Mouse (Mus musculus) neural tube, embryonic 15.5 days (tissue): Measurements from ENCODE around the gene Srarp. TPM values are rescaled to one million over a fixed set of nuclear protein-coding genes. Genes with fewer than 3 reads are reported as not detected.

Experiments used
- ATAC-seq: fragments of 200-750 bp; cut with Nextera tagmentation; 2 replicates; pipeline ENCODE4 v1.8.0; 2017; ENCODE audit warnings: mild to moderate bottlenecking, moderate TSS enrichment, moderate library complexity; ENCODE audit not compliant: low FRiP score
- H3K27ac ChIP-seq: fragments of 300-500 bp; sonication (generic); replicated peaks from 2 replicates; pipeline ENCODE4 v1.5.1; 2015; ENCODE audit warnings: mild to moderate bottlenecking, inconsistent platforms
- H3K27me3 ChIP-seq: fragments of 300-500 bp; sonication (generic); replicated peaks from 2 replicates; pipeline ENCODE4 v1.6.1; 2015; ENCODE audit warnings: inconsistent platforms
- H3K36me3 ChIP-seq: fragments of 300-500 bp; sonication (generic); 2 replicates; pipeline ENCODE4 v1.6.1; 2015; ENCODE audit warnings: inconsistent platforms
- H3K4me1 ChIP-seq: fragments of 300-500 bp; sonication (generic); 2 replicates; pipeline ENCODE4 v1.6.1; 2015; ENCODE audit warnings: inconsistent platforms
- H3K4me2 ChIP-seq: fragments of 300-500 bp; sonication (generic); 2 replicates; pipeline ENCODE4 v1.6.1; 2015; ENCODE audit warnings: inconsistent platforms, mild to moderate bottlenecking, moderate library complexity
- H3K4me3 ChIP-seq: fragments of 300-500 bp; sonication (generic); replicated peaks from 2 replicates; pipeline ENCODE4 v1.5.1; 2015; ENCODE audit warnings: mild to moderate bottlenecking, inconsistent platforms
- H3K9ac ChIP-seq: fragments of 300-500 bp; sonication (generic); replicated peaks from 2 replicates; pipeline ENCODE4 v1.6.1; 2015; ENCODE audit warnings: mild to moderate bottlenecking, inconsistent platforms
- H3K9me3 ChIP-seq: fragments of 300-500 bp; sonication (generic); replicated peaks from 2 replicates; pipeline ENCODE4 v1.6.1; 2016; ENCODE audit warnings: inconsistent platforms
- WGBS: fragments of 180-500 bp; shearing (Covaris S2); methylation state at CpG from one replicate; pipeline ENCODE4 v1.1.7; 2015; ENCODE audit warnings: mixed read lengths; 5-methylcytosine and 5-hydroxymethylcytosine counted together
- polyA plus RNA-seq: library from polyadenylated mRNA; unstranded; fragments of >200 nt; fragmentation: Nextera tagmentation; extraction: Ambion mirVana; gene quantifications from 2 replicates; pipeline ENCODE4 v1.2.1, GENCODE M21; 2015

The Srarp gene
- polyA plus RNA-seq, 1 experiment from 2014 or later: 0.58 TPM

DNA sequence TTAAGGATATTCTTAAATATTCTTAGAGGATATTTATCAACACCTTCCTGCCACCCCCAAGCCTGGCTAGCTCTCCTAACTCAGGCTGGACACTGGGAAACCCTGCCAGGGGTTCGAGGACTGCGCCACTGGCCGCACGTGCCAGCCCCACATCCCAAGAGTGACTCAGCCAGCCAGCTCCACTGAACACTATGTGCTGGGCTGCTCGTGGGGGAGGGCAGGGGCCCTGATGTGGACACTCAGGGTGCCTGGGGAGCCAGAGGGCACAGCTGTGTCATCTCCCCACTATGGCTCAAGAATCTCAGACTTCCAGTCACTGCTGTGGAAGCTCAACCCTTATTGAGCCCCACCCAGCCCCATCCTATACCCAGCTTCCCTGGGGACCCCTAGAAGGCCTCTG lies 12.6 kb downstream of the Srarp start:
- no peaks in the 10 kb centered on the region for H3K36me3 ChIP-seq
- 83% methylated on average over 5 of the region's 5 CpGs for WGBS
- H3K9ac ChIP-seq: no peak overlapping the region
- peaks cover 8% of the 10 kb centered on the region; the same call in 1 of the 2 replicates for H3K27me3 ChIP-seq
- no peaks in the 10 kb centered on the region for H3K9me3 ChIP-seq
- no peak for ATAC-seq
- H3K4me2 ChIP-seq: no peak overlapping the region
- no peak overlapping the region for H3K4me3 ChIP-seq
- H3K4me1 ChIP-seq: peaks cover 27% of the 10 kb centered on the region
- no peak overlapping the region for H3K27ac ChIP-seq

- ATAC-seq: no peak
- WGBS: 90% methylated on average over 5 of the region's 5 CpGs
Measured at GRCm38 (mm10) chr4:141422841-141423240, 13.1 kb downstream of the Srarp start.

DNA sequence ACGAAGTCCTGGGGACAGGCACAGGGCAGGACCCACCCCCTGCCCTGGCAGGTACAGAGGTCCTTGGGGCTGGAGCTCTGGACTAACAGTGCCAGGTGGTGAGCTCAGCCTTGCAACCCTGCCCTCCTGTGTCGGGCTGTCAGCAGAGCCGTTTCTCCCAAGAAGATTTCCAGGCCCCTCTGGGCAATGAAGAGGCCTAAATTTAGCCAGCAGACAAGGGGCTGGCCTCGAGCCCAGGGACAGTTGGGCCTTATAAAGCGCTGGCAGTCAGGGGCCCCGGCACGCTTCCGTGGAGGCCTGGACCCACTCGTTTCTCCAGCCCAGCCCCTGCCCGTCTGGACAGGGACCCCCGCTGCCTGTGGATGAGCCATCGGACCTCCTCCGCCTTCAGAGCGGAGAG lies 14.5 kb downstream of the Srarp start:
- H3K9ac ChIP-seq: no peak overlapping the region
- H3K9me3 ChIP-seq: no peaks in the 10 kb centered on the region
- no peak overlapping the region for H3K4me2 ChIP-seq
- no peaks in the 10 kb centered on the region for H3K36me3 ChIP-seq
- WGBS: 56% methylated on average over 14 of the region's 14 CpGs
- H3K27ac ChIP-seq: no peak overlapping the region
- peaks cover 24% of the 10 kb centered on the region for H3K4me1 ChIP-seq
- no peak for ATAC-seq
- no peaks in the 10 kb centered on the region for H3K27me3 ChIP-seq
- no peak overlapping the region for H3K4me3 ChIP-seq

More at GRCm38 (mm10) chr4:141422841-141423240, 13.1 kb downstream of the Srarp start:
- no peak overlapping the region for H3K4me3 ChIP-seq
- H3K9me3 ChIP-seq: no peaks in the 10 kb centered on the region
- no peaks in the 10 kb centered on the region for H3K36me3 ChIP-seq
- H3K27me3 ChIP-seq: peaks cover 8% of the 10 kb centered on the region; the same call in 1 of the 2 replicates
- no peak overlapping the region for H3K27ac ChIP-seq
- H3K4me2 ChIP-seq: no peak overlapping the region
- no peak overlapping the region for H3K9ac ChIP-seq
- H3K4me1 ChIP-seq: peaks cover 27% of the 10 kb centered on the region

- Histone ChIP-seq H3K27ac (no peak overlapping the region), H3K4me2 (no peak overlapping the region), H3K9ac (no peak overlapping the region), H3K4me1 (peaks cover 19% of the 10 kb centered on the region), H3K36me3 (no peaks in the 10 kb centered on the region), H3K9me3 (no peaks in the 10 kb centered on the region), H3K4me3 (no peak overlapping the region), H3K27me3 (no peaks in the 10 kb centered on the region)
- ATAC-seq: no peak
- 58% methylated on average over 9 of the region's 9 CpGs for WGBS
Measured at GRCm38 (mm10) chr4:141420886-141421285, 15.0 kb downstream of the Srarp start.

DNA sequence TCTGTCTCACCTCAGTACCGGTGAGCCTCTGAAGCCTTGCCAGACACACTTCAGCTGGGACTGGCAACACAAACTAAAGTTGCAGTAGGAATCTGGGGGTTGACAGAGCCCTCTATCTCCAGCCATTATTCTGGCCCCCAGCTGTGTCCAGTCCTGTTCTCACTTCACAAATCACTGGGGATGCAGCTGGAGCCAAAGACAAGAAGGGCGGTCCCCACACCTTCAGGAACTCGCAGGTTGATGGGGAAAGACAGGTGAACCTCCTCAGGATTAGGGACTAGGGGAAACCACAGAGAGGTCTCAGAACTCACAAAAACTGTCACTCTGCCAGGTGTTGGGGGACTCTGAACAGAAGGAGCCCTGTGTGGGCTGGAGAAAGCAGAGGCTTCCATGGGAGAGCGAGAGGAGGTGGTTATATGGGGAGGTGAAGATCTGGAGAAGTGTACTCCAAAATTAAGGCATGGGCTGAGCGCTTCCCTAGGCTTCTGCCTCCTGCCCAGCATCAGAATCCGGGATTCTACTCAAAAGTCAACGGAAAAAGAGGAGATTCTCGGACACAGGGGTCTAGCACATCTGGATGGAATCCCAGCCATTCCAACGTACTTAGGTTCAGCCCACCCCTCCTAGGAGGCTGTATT lies 15.6 kb downstream of the Srarp start, which contains the start of gene Hspb7:
Gene Hspb7 (plus strand): TSS at position 588 of the 638 bp plus-strand sequence.
- H3K36me3 ChIP-seq: no peaks in the 10 kb centered on the region
- WGBS: 67% methylated on average over 9 of the region's 9 CpGs

DNA sequence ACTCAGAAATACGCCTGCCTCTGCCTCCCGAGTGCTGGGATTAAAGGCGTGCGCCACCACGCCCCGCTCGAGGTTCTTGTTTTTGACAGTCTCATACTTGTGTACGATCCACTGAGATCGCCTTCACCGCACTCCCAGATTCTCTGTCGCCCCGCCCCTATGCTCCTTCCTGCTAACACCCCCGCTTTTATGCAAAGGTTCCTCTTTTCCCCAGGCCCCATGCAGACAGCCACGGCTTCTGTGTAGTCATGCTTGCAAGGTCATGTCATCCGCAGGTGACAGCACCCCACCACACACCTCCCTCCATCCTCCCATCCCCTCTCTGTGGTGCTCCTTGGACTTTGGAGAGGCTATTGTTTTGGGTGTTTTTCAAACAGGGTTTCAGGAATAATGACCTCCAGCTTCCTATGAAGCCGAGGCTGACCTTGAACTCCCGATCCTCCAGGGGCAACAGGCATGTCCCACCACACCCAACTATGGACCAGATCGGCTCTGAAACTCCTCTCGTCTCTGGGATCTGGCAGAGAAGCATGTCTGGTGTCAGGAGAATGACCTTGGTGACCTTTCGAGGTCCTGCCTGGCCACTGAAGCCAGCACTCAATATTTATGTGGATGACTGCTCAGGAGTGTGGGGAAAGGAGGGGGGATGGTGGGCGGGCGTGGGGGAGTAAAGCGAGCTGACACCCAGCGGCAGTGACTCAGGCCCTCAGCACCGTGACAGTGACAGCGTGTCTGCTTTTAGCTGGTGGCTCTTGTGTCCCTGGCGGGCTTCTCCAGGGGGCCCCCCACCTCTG lies 16.3 kb downstream of the Srarp start:
- ATAC-seq: no peak
- Histone ChIP-seq H3K36me3 (no peaks in the 10 kb centered on the region), H3K4me1 (peaks cover 7% of the 10 kb centered on the region; the same call in 1 of the 2 replicates), H3K27ac (no peak overlapping the region), H3K9ac (no peak overlapping the region), H3K4me2 (no peak overlapping the region), H3K9me3 (no peaks in the 10 kb centered on the region), H3K27me3 (no peaks in the 10 kb centered on the region), H3K4me3 (no peak overlapping the region)
- 69% methylated on average over 27 of the region's 27 CpGs for WGBS

More for the DNA sequence above, 15.6 kb downstream of the Srarp start, which contains the start of gene Hspb7:
- Histone ChIP-seq H3K4me3 (no peak within 1 kb of the TSS), H3K4me1 (peaks cover 13% of the 10 kb centered on the region), H3K9ac (no peak within 1 kb of the TSS), H3K27me3 (no peaks in the 10 kb centered on the region), H3K27ac (no peak within 1 kb of the TSS), H3K9me3 (no peaks in the 10 kb centered on the region), H3K4me2 (no peak within 1 kb of the TSS)
- ATAC-seq: no peak

DNA sequence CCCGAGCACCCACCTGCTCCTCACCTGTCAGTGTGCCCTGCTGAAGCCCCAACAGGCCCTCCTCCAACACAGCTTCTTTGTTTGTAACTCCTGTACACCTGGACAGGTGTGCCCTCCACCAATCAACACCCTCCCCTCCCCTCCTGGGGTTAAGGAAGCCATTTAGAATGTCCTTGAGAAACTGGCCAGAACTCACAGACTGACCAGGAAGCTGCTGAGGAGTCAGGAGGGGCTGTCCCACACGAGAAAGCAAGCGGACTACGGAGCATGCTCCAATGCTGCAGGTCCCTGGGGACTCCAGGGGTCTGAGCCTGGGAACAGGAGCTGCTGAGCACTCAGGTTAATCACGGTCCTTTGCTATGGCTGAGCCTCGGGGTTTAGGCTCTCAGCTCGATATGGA lies 20.0 kb downstream of the Srarp start, which contains the start of gene Clcnkb:
Gene Clcnkb (minus strand): TSS at position 91 of the 400 bp plus-strand sequence.
- 62% methylated on average over 7 of the region's 7 CpGs for WGBS
- no peak for ATAC-seq
- Histone ChIP-seq H3K4me2 (no peak within 1 kb of the TSS), H3K4me3 (no peak within 1 kb of the TSS), H3K27ac (no peak within 1 kb of the TSS), H3K27me3 (no peaks in the 10 kb centered on the region; the same call in 1 of the 2 replicates), H3K9ac (no peak within 1 kb of the TSS), H3K36me3 (no peaks in the 10 kb centered on the region), H3K9me3 (no peaks in the 10 kb centered on the region), H3K4me1 (peaks cover 6% of the 10 kb centered on the region; the same call in 1 of the 2 replicates)

DNA sequence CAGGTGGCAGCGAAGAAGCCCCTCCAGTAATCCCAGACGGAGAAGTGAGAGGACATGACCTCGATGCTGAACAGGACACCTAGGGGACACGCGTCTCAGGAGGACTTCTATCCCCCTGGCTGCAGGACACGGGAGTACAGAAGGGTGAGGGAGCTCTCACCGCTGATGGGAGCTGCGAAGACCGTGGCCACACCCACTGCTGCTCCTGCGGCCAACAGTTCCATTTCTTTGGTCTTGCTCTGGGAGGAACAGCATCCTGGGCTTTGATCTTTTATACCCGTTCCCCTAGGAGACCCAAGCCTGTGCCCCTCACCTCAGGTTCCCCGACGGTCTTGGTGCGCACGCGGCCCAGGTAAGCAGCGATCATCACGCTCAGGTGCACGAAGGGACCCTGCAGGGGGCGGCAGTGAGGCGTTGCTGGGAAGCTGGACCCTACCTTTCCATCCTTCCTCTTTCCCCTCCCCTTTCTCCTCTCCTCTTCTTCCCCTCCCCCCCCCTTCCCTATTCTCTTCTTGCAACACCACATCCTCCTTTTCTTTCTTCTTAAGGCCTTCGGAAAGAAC lies 24.4 kb downstream of the Srarp start:
- no peak overlapping the region for H3K27ac ChIP-seq

DNA sequence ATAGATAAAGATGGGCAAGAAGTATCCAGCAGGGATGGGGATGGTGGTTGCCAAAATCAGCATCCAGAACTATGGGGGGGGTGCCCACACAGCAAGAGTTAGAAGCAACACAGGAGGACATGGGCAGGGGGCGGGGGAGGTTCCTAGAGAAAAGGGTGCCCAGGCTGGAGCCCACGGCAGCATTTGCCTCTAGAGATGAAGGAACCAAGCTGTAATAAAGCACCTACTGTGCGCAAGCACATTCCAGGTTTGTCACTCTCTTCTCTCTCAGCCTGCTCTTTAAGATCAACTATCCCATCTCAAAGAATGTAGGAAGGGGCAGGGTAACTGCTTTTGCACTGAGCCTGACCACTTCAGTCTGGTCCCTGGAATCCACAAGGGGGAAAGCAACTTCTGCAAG lies 27.3 kb downstream of the Srarp start:
- ATAC-seq: no peak
- no peaks in the 10 kb centered on the region for H3K9me3 ChIP-seq
- peaks cover 4% of the 10 kb centered on the region for H3K27me3 ChIP-seq
- H3K36me3 ChIP-seq: no peaks in the 10 kb centered on the region
- WGBS: 92% methylated on average over 3 of the region's 3 CpGs
- peaks cover 6% of the 10 kb centered on the region for H3K4me1 ChIP-seq
- no peak overlapping the region for H3K27ac ChIP-seq
- H3K4me2 ChIP-seq: no peak overlapping the region
- H3K9ac ChIP-seq: no peak overlapping the region
- H3K4me3 ChIP-seq: no peak overlapping the region

More for the DNA sequence above, 24.4 kb downstream of the Srarp start:
- Histone ChIP-seq H3K27me3 (no peaks in the 10 kb centered on the region; the same call in 1 of the 2 replicates), H3K4me3 (no peak overlapping the region), H3K9ac (no peak overlapping the region), H3K4me2 (no peak overlapping the region), H3K4me1 (peaks cover 2% of the 10 kb centered on the region; the same call in 1 of the 2 replicates), H3K9me3 (no peaks in the 10 kb centered on the region), H3K36me3 (no peaks in the 10 kb centered on the region)
- WGBS: 17% methylated on average over 22 of the region's 22 CpGs
- no peak for ATAC-seq

DNA sequence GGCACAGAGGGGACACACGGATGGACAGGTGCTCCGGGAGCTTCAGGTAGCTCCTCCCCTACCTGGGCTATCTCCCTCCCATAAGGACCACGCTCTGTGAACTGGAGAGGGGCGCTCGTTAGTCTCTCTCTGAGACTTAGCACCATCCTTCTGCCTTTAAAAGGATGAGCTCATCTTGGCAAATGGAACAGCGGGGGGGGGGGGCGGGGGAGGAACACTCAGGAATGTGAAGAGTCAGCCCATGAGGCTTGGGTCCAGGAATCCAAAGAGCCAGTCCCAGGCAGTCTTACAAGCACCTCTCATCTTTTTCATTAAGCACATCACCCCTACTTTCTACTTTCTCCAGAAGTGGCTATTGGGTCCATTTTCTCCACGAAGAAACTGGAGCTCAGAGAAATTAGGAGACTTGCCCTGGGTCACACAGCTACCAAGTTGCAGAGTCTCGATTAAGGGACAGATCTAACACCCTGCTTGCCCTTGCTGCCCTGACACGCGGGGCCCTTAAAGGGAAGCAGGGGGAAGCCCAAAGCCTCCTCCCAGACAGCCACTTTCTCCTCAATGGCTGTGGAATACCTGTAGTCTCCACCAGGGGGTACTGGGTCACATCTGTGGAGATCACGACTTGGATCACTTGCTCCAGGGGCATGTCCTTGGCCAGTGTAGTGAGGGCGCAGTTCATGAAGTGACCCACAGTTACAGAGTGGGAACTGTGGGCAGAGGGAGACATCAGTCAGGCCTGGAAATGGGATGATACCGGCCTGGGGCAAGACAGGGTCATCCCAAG lies 29.2 kb downstream of the Srarp start:
- H3K27me3 ChIP-seq: peaks cover 5% of the 10 kb centered on the region
- no peaks in the 10 kb centered on the region for H3K9me3 ChIP-seq
- H3K4me1 ChIP-seq: peaks cover 6% of the 10 kb centered on the region
- WGBS: 47% methylated on average over 14 of the region's 14 CpGs
- no peak for ATAC-seq
- no peak overlapping the region for H3K9ac ChIP-seq
- no peak overlapping the region for H3K4me2 ChIP-seq
- no peak overlapping the region for H3K4me3 ChIP-seq
- H3K27ac ChIP-seq: no peak overlapping the region
- no peaks in the 10 kb centered on the region for H3K36me3 ChIP-seq

GRCm38 (mm10) chr4:141405314-141405622 lies 30.6 kb downstream of the Srarp start:
- Histone ChIP-seq H3K4me2 (no peak overlapping the region), H3K27me3 (peaks cover 5% of the 10 kb centered on the region; the same call in 1 of the 2 replicates), H3K9me3 (no peaks in the 10 kb centered on the region), H3K4me3 (no peak overlapping the region), H3K36me3 (no peaks in the 10 kb centered on the region), H3K9ac (no peak overlapping the region), H3K27ac (no peak overlapping the region), H3K4me1 (peaks cover 4% of the 10 kb centered on the region)
- 84% methylated on average over 3 of the region's 3 CpGs for WGBS
- ATAC-seq: no peak
